Mouse (Mus musculus) forebrain, embryonic 12.5 days (tissue): ENCODE data around the gene Ptgds. TPM values are rescaled to one million over a fixed set of nuclear protein-coding genes. Genes with fewer than 3 reads are reported as not detected.

Source experiments
- ATAC-seq: fragments of 200-750 bp; cut with Nextera tagmentation; 2 replicates; pipeline ENCODE4 v1.8.0; 2017; ENCODE audit warnings: moderate TSS enrichment; ENCODE audit not compliant: low FRiP score
- H3K27ac ChIP-seq: fragments of 300-500 bp; sonication (generic); 2 replicates; pipeline ENCODE4 v1.5.1; 2016; ENCODE audit warnings: mild to moderate bottlenecking
- H3K27me3 ChIP-seq: fragments of 300-500 bp; sonication (generic); 2 replicates; pipeline ENCODE4 v1.6.1; 2016; ENCODE audit warnings: mild to moderate bottlenecking
- H3K36me3 ChIP-seq: fragments of 300-500 bp; sonication (generic); replicated peaks from 2 replicates; pipeline ENCODE4 v1.6.1; 2016; ENCODE audit warnings: mild to moderate bottlenecking
- H3K4me1 ChIP-seq: fragments of 300-500 bp; sonication (generic); 2 replicates; pipeline ENCODE4 v1.6.1; 2016
- H3K4me2 ChIP-seq: fragments of 300-500 bp; sonication (generic); 2 replicates; pipeline ENCODE4 v1.6.1; 2016; ENCODE audit warnings: mild to moderate bottlenecking, moderate library complexity
- H3K4me3 ChIP-seq: fragments of 300-500 bp; sonication (generic); replicated peaks from 2 replicates; pipeline ENCODE4 v1.5.1; 2016; ENCODE audit warnings: mild to moderate bottlenecking
- H3K9ac ChIP-seq: fragments of 300-500 bp; sonication (generic); 2 replicates; pipeline ENCODE4 v1.6.1; 2016; ENCODE audit warnings: mild to moderate bottlenecking
- H3K9me3 ChIP-seq: fragments of 300-500 bp; sonication (generic); 2 replicates; pipeline ENCODE4 v1.6.1; 2016
- WGBS: fragments of 180-500 bp; shearing (Covaris S2); methylation state at CpG from one replicate; pipeline ENCODE4 v1.1.7; 2016; 5-methylcytosine and 5-hydroxymethylcytosine counted together
- polyA plus RNA-seq: library from polyadenylated mRNA; unstranded; fragments of >200 nt; fragmentation: Nextera tagmentation; extraction: Ambion mirVana; gene quantifications from 2 replicates; pipeline ENCODE4 v1.2.1, GENCODE M21; 2016

Ptgds gene
- polyA plus RNA-seq, 1 experiment from 2014 or later: 0.69 TPM

GRCm38 (mm10) chr2:25497846-25498575, 28.2 kb upstream of the Ptgds start:
- H3K4me2 ChIP-seq: no peak overlapping the region
- H3K4me1 ChIP-seq: peaks cover 12% of the 10 kb centered on the region
- H3K4me3 ChIP-seq: no peak overlapping the region
- 61% methylated on average over 6 of the region's 6 CpGs for WGBS
- no peak for ATAC-seq
- H3K27ac ChIP-seq: no peak overlapping the region
- H3K9ac ChIP-seq: no peak overlapping the region
- H3K36me3 ChIP-seq: peaks cover 3% of the 10 kb centered on the region
- H3K9me3 ChIP-seq: no peaks in the 10 kb centered on the region
- H3K27me3 ChIP-seq: no peaks in the 10 kb centered on the region

- no peak overlapping the region for H3K4me3 ChIP-seq
- no peak overlapping the region for H3K27ac ChIP-seq
- 45% methylated on average over 4 of the region's 4 CpGs for WGBS
- no peaks in the 10 kb centered on the region for H3K27me3 ChIP-seq
- H3K36me3 ChIP-seq: no peaks in the 10 kb centered on the region
- H3K4me2 ChIP-seq: no peak overlapping the region
- no peak overlapping the region for H3K9ac ChIP-seq
- no peaks in the 10 kb centered on the region for H3K9me3 ChIP-seq
- no peak for ATAC-seq
- H3K4me1 ChIP-seq: peaks cover 4% of the 10 kb centered on the region
These were observed 26.6 kb upstream of the Ptgds start for GRCm38 (mm10) chr2:25496462-25496861.

GRCm38 (mm10) chr2:25493476-25493961, 23.7 kb upstream of the Ptgds start, which contains the start of gene Lcn12:
Gene Lcn12 (minus strand): TSS chr2:25493911.
- H3K27ac ChIP-seq: no peak within 1 kb of the TSS
- no peak within 1 kb of the TSS for H3K4me2 ChIP-seq
- H3K27me3 ChIP-seq: no peaks in the 10 kb centered on the region
- no peak within 1 kb of the TSS for H3K4me3 ChIP-seq
- H3K9ac ChIP-seq: no peak within 1 kb of the TSS
- H3K36me3 ChIP-seq: no peaks in the 10 kb centered on the region
- H3K9me3 ChIP-seq: no peaks in the 10 kb centered on the region
- WGBS: 91% methylated on average over 5 of the region's 5 CpGs
- ATAC-seq: no peak
- H3K4me1 ChIP-seq: no peaks in the 10 kb centered on the region

GRCm38 (mm10) chr2:25492988-25493387, 23.1 kb upstream of the Ptgds start:
- Histone ChIP-seq H3K9me3 (no peaks in the 10 kb centered on the region), H3K4me1 (no peaks in the 10 kb centered on the region), H3K36me3 (no peaks in the 10 kb centered on the region), H3K9ac (no peak overlapping the region), H3K4me3 (no peak overlapping the region), H3K27me3 (no peaks in the 10 kb centered on the region), H3K27ac (no peak overlapping the region), H3K4me2 (no peak overlapping the region)
- WGBS: 88% methylated on average over 5 of the region's 5 CpGs
- no peak for ATAC-seq

- Histone ChIP-seq H3K36me3 (no peaks in the 10 kb centered on the region), H3K4me3 (no peak overlapping the region), H3K9me3 (no peaks in the 10 kb centered on the region), H3K27me3 (0 out of 2 replicates have a peak, but pooled peaks cover 3% of the 10 kb centered on the region), H3K9ac (no peak overlapping the region), H3K27ac (no peak overlapping the region), H3K4me1 (no peaks in the 10 kb centered on the region), H3K4me2 (no peak overlapping the region)
- 80% methylated on average over 7 of the region's 7 CpGs for WGBS
- no peak for ATAC-seq
These were observed 18.8 kb upstream of the Ptgds start for GRCm38 (mm10) chr2:25488671-25489068.

GRCm38 (mm10) chr2:25487965-25488670, 18.3 kb upstream of the Ptgds start:
- no peak overlapping the region for H3K4me2 ChIP-seq
- H3K27ac ChIP-seq: no peak overlapping the region
- H3K4me1 ChIP-seq: no peaks in the 10 kb centered on the region
- H3K36me3 ChIP-seq: no peaks in the 10 kb centered on the region
- 76% methylated on average over 6 of the region's 6 CpGs for WGBS
- no peaks in the 10 kb centered on the region for H3K9me3 ChIP-seq
- ATAC-seq: no peak
- no peak overlapping the region for H3K4me3 ChIP-seq
- H3K27me3 ChIP-seq: 0 out of 2 replicates have a peak, but pooled peaks cover 3% of the 10 kb centered on the region
- no peak overlapping the region for H3K9ac ChIP-seq

GRCm38 (mm10) chr2:25484901-25485647, 15.2 kb upstream of the Ptgds start:
- H3K4me3 ChIP-seq: no peak overlapping the region
- no peaks in the 10 kb centered on the region for H3K4me1 ChIP-seq
- no peaks in the 10 kb centered on the region for H3K36me3 ChIP-seq
- no peak overlapping the region for H3K27ac ChIP-seq
- H3K27me3 ChIP-seq: 0 out of 2 replicates have a peak, but pooled peaks cover 6% of the 10 kb centered on the region
- WGBS: 75% methylated on average over 11 of the region's 11 CpGs
- no peak overlapping the region for H3K4me2 ChIP-seq
- no peak overlapping the region for H3K9ac ChIP-seq
- ATAC-seq: no peak
- H3K9me3 ChIP-seq: no peaks in the 10 kb centered on the region

GRCm38 (mm10) chr2:25482969-25483368, 13.1 kb upstream of the Ptgds start:
- 27% methylated on average over 7 of the region's 7 CpGs for WGBS
- no peak for ATAC-seq
- no peak overlapping the region for H3K27ac ChIP-seq

GRCm38 (mm10) chr2:25480541-25480940, 10.7 kb upstream of the Ptgds start:
- Histone ChIP-seq H3K27me3 (peaks cover 14% of the 10 kb centered on the region; the same call in 1 of the 2 replicates), H3K36me3 (no peaks in the 10 kb centered on the region), H3K4me1 (no peaks in the 10 kb centered on the region), H3K27ac (no peak overlapping the region), H3K4me2 (no peak overlapping the region), H3K9me3 (no peaks in the 10 kb centered on the region), H3K4me3 (no peak overlapping the region), H3K9ac (no peak overlapping the region)
- WGBS: 87% methylated on average over 1 of the region's 1 CpGs
- ATAC-seq: no peak

More at GRCm38 (mm10) chr2:25482969-25483368, 13.1 kb upstream of the Ptgds start:
- Histone ChIP-seq H3K27me3 (peaks cover 12% of the 10 kb centered on the region; the same call in 1 of the 2 replicates), H3K4me2 (no peak overlapping the region), H3K4me1 (no peaks in the 10 kb centered on the region), H3K36me3 (no peaks in the 10 kb centered on the region), H3K9me3 (no peaks in the 10 kb centered on the region), H3K4me3 (no peak overlapping the region), H3K9ac (no peak overlapping the region)

GRCm38 (mm10) chr2:25479551-25480311, 9.9 kb upstream of the Ptgds start:
- no peak overlapping the region for H3K27ac ChIP-seq
- WGBS: 82% methylated on average over 10 of the region's 10 CpGs
- no peaks in the 10 kb centered on the region for H3K4me1 ChIP-seq
- no peak for ATAC-seq
- peaks cover 14% of the 10 kb centered on the region; the same call in 1 of the 2 replicates for H3K27me3 ChIP-seq
- H3K9ac ChIP-seq: no peak overlapping the region
- H3K9me3 ChIP-seq: no peaks in the 10 kb centered on the region
- H3K4me3 ChIP-seq: no peak overlapping the region
- no peak overlapping the region for H3K4me2 ChIP-seq
- H3K36me3 ChIP-seq: no peaks in the 10 kb centered on the region

- Histone ChIP-seq H3K4me2 (no peak overlapping the region), H3K27ac (no peak overlapping the region), H3K4me3 (no peak overlapping the region), H3K27me3 (peaks cover 14% of the 10 kb centered on the region; the same call in 1 of the 2 replicates), H3K9me3 (no peaks in the 10 kb centered on the region), H3K36me3 (no peaks in the 10 kb centered on the region), H3K9ac (no peak overlapping the region), H3K4me1 (no peaks in the 10 kb centered on the region)
- WGBS: 88% methylated on average over 3 of the region's 3 CpGs
- ATAC-seq: no peak
These were observed 8.3 kb upstream of the Ptgds start for GRCm38 (mm10) chr2:25477967-25478675.
